Comparison of ENCODE assay signal across 16 mouse cellular contexts in genomic region chr9:92413684-92414083, GRCm38 (mm10). TPM values are rescaled to one million over a fixed set of nuclear protein-coding genes. Genes with fewer than 3 reads are reported as not detected.
DNase-seq lines count a peak whose midpoint lies in the region; ATAC-seq and TF ChIP-seq lines count a peak whose summit lies in the region.
"Had no signal": no experiment of that assay in that cellular context is flagged by ENCODE, and none has a peak within 500 bp of the region (broad histone marks: within the 10 kb centered on the region; RNA-seq: fewer than 3 reads in every experiment).

No protein-coding gene starts in this region.

- TF ChIP-seq CTCF in heart, postnatal 0 days (IDR thresholded peaks at IDR 0.05; ENCODE audit: low read depth), result no peak
- TF ChIP-seq CTCF in hindbrain, postnatal 0 days (IDR thresholded peaks at IDR 0.05; ENCODE audit: low read depth), result no peak

- H3K27ac ChIP-seq in kidney, embryonic 16.5 days (ENCODE audit: low read length), result no peak overlapping the region
- H3K27ac ChIP-seq in lung, embryonic 16.5 days (ENCODE audit: low read length), result no peak overlapping the region
- no peak overlapping the region for H3K27ac ChIP-seq in heart, postnatal 0 days (ENCODE audit: low read depth)
- no peak overlapping the region for H3K27ac ChIP-seq in hindbrain, postnatal 0 days
- H3K27ac ChIP-seq: forebrain, embryonic 12.5 days; hindbrain, embryonic 15.5 days; liver, embryonic 15.5 days; midbrain, embryonic 15.5 days had no signal

- no peak for TF ChIP-seq EP300 in heart, postnatal 0 days (IDR thresholded peaks at IDR 0.05; ENCODE audit: low read depth)

- no peaks in the 10 kb centered on the region for H3K36me3 ChIP-seq in kidney, embryonic 16.5 days (ENCODE audit: insufficient read depth, low read length)
- H3K36me3 ChIP-seq in lung, embryonic 16.5 days (ENCODE audit: control insufficient read depth, insufficient read depth, low read length), result no peaks in the 10 kb centered on the region
- no peaks in the 10 kb centered on the region for H3K36me3 ChIP-seq in heart, postnatal 0 days (replicated peaks; ENCODE audit: control insufficient read depth, insufficient read depth, low read length)
- no peaks in the 10 kb centered on the region for H3K36me3 ChIP-seq in hindbrain, postnatal 0 days (ENCODE audit: insufficient read depth, low read length)
- H3K36me3 ChIP-seq: forebrain, embryonic 12.5 days; G1E; hindbrain, embryonic 15.5 days; liver, embryonic 15.5 days; midbrain, embryonic 15.5 days had no signal

- no peak overlapping the region for H3K4me2 ChIP-seq in kidney, embryonic 16.5 days (replicated peaks; ENCODE audit: low read depth, low read length)
- H3K4me2 ChIP-seq in lung, embryonic 16.5 days (ENCODE audit: low read depth, low read length), result no peak overlapping the region
- H3K4me2 ChIP-seq in heart, postnatal 0 days (ENCODE audit: low read depth, low read length), result no peak overlapping the region
- no peak overlapping the region for H3K4me2 ChIP-seq in hindbrain, postnatal 0 days (ENCODE audit: low read depth, low read length)
- H3K4me2 ChIP-seq: forebrain, embryonic 12.5 days; hindbrain, embryonic 15.5 days; liver, embryonic 15.5 days; midbrain, embryonic 15.5 days had no signal

- H3K9ac ChIP-seq in kidney, embryonic 16.5 days (replicated peaks; ENCODE audit: low read length), result no peak overlapping the region
- no peak overlapping the region for H3K9ac ChIP-seq in lung, embryonic 16.5 days (ENCODE audit: low read length)
- no peak overlapping the region for H3K9ac ChIP-seq in heart, postnatal 0 days (replicated peaks; ENCODE audit: low read depth, low read length)
- H3K9ac ChIP-seq in hindbrain, postnatal 0 days (replicated peaks; ENCODE audit: low read length), result no peak overlapping the region
- H3K9ac ChIP-seq: forebrain, embryonic 12.5 days; hindbrain, embryonic 15.5 days; liver, embryonic 15.5 days; midbrain, embryonic 15.5 days had no signal

- peak; percentile 51; the same call in 1 of the 2 replicates for ATAC-seq in kidney, embryonic 16.5 days (ENCODE audit: low FRiP score, low TSS enrichment)
- ATAC-seq in lung, embryonic 16.5 days (ENCODE audit: low read depth), result peak; percentile 91
- peak; percentile 51 for ATAC-seq in heart, postnatal 0 days (ENCODE audit: insufficient read depth, low read depth)
- no peak for ATAC-seq in hindbrain, postnatal 0 days
- ATAC-seq: midbrain, embryonic 15.5 days had no signal

- no peak for DNase-seq in kidney, adult 11 months
- DNase-seq in lung, postnatal 25 days (ENCODE audit: low spot score), result no peak
- DNase-seq in heart, postnatal 0 days (ENCODE audit: low spot score), result peak; percentile 60
- DNase-seq in cerebellum, postnatal 4 days (ENCODE audit: low spot score in 2 of 2), result no peak
- no peak for DNase-seq in hindbrain, postnatal 0 days (ENCODE audit: low spot score)
- DNase-seq: adrenal gland, postnatal 10 days; cerebellum, adult 2 months; layer of hippocampus, postnatal 36 days; thymus, adult 18-20 months had no signal

- no peaks in the 10 kb centered on the region for H3K4me1 ChIP-seq in kidney, embryonic 16.5 days (ENCODE audit: insufficient read depth, low read length)
- H3K4me1 ChIP-seq in lung, embryonic 16.5 days (replicated peaks; ENCODE audit: control insufficient read depth, insufficient read depth, low read length), result peaks cover 2% of the 10 kb centered on the region; the same call in 1 of the 2 replicates
- H3K4me1 ChIP-seq in heart, postnatal 0 days (ENCODE audit: control insufficient read depth, insufficient read depth), result peaks cover 8% of the 10 kb centered on the region; the same call in 1 of the 2 replicates
- H3K4me1 ChIP-seq in hindbrain, postnatal 0 days (ENCODE audit: insufficient read depth, low read length), result no peaks in the 10 kb centered on the region
- H3K4me1 ChIP-seq: forebrain, embryonic 12.5 days; hindbrain, embryonic 15.5 days; liver, embryonic 15.5 days; midbrain, embryonic 15.5 days had no signal

- H3K4me3 ChIP-seq in kidney, embryonic 16.5 days (ENCODE audit: low read length), result no peak overlapping the region
- no peak overlapping the region for H3K4me3 ChIP-seq in lung, embryonic 16.5 days (ENCODE audit: low read length)
- no peak overlapping the region for H3K4me3 ChIP-seq in heart, postnatal 0 days (ENCODE audit: low read depth, low read length)
- H3K4me3 ChIP-seq in hindbrain, postnatal 0 days (ENCODE audit: low read length), result no peak overlapping the region
- H3K4me3 ChIP-seq: forebrain, embryonic 12.5 days; hindbrain, embryonic 15.5 days; liver, embryonic 15.5 days; midbrain, embryonic 15.5 days had no signal

- H3K27me3 ChIP-seq in kidney, embryonic 16.5 days (ENCODE audit: insufficient read depth, low read length), result no peaks in the 10 kb centered on the region
- H3K27me3 ChIP-seq in lung, embryonic 16.5 days (ENCODE audit: control insufficient read depth, insufficient read depth, low read depth, low read length), result no peaks in the 10 kb centered on the region
- no peaks in the 10 kb centered on the region for H3K27me3 ChIP-seq in heart, postnatal 0 days (ENCODE audit: control insufficient read depth, insufficient read depth, low read length)
- no peaks in the 10 kb centered on the region for H3K27me3 ChIP-seq in hindbrain, postnatal 0 days (ENCODE audit: insufficient read depth, low read length)
- H3K27me3 ChIP-seq: forebrain, embryonic 12.5 days; hindbrain, embryonic 15.5 days; liver, embryonic 15.5 days; midbrain, embryonic 15.5 days had no signal

- 71% methylated on average over 3 of the region's 3 CpGs for WGBS in kidney, embryonic 16.5 days
- WGBS in lung, embryonic 16.5 days, result 33% methylated on average over 3 of the region's 3 CpGs
- 53% methylated on average over 3 of the region's 3 CpGs for WGBS in heart, postnatal 0 days
- 83% methylated on average over 3 of the region's 3 CpGs for WGBS in hindbrain, postnatal 0 days

- H3K9me3 ChIP-seq in kidney, embryonic 16.5 days (ENCODE audit: low read length), result no peaks in the 10 kb centered on the region
- H3K9me3 ChIP-seq in lung, embryonic 16.5 days (ENCODE audit: control insufficient read depth, low read length), result no peaks in the 10 kb centered on the region
- no peaks in the 10 kb centered on the region; the same call in 1 of the 2 replicates for H3K9me3 ChIP-seq in heart, postnatal 0 days (replicated peaks; ENCODE audit: control insufficient read depth, low read length)
- H3K9me3 ChIP-seq in hindbrain, postnatal 0 days (ENCODE audit: low read length), result no peaks in the 10 kb centered on the region
- H3K9me3 ChIP-seq: forebrain, embryonic 12.5 days; G1E; hindbrain, embryonic 15.5 days; liver, embryonic 15.5 days; midbrain, embryonic 15.5 days had no signal

RNA-seq across cellular contexts. Expression of gene Plscr4, which starts 43.5 kb away (rescaled TPM):
- polyA plus RNA-seq in kidney, embryonic 16.5 days (2015; fragmentation: Nextera tagmentation; extraction: Ambion mirVana), result 4.5 and 4.9 TPM in 2 replicates
- polyA plus RNA-seq in lung, embryonic 16.5 days (2015; fragmentation: Nextera tagmentation; extraction: Ambion mirVana), result 16.8 and 17.9 TPM in 2 replicates
- 6.6 and 11.4 TPM in 2 replicates for total RNA-seq in heart, postnatal 0 days (2014; rRNA removed; ENCODE audit: low replicate concordance)
- polyA plus RNA-seq in heart, postnatal 0 days (2015; fragmentation: Nextera tagmentation; extraction: Ambion mirVana), result 9.0 and 9.2 TPM in 2 replicates
- total RNA-seq in hindbrain, postnatal 0 days (2014; rRNA removed), result 2.8 and 3.8 TPM in 2 replicates
- polyA plus RNA-seq in hindbrain, postnatal 0 days (2015; fragmentation: Nextera tagmentation; extraction: Ambion mirVana), result 5.7 and 5.9 TPM in 2 replicates
- polyA plus RNA-seq: G1E had no signal
